Mouse (Mus musculus) thymus, adult 2 months (tissue): ENCODE results near the gene Cd209a.

Experiments
- CTCF ChIP-seq: fragments of 200-500 bp; IDR thresholded peaks from 2 replicates; pipeline ENCODE4 v1.5.1; 2012; ENCODE audit warnings: mild to moderate bottlenecking, control low read depth, low read length, moderate library complexity, borderline replicate concordance; ENCODE audit not compliant: control insufficient read depth, poor library complexity, insufficient read depth; ENCODE audit errors: extremely low read depth
- POLR2A ChIP-seq: fragments of 200-500 bp; IDR thresholded peaks from 2 replicates; pipeline ENCODE4 v1.6.1; 2012; ENCODE audit warnings: mild to moderate bottlenecking, low read length, control low read depth, moderate library complexity; ENCODE audit not compliant: control insufficient read depth, poor library complexity, insufficient read depth; ENCODE audit errors: extremely low read depth

- TF ChIP-seq CTCF (no peak), POLR2A (no peak)
Observed at GRCm38 (mm10) chr8:3736947-3737346, 11.8 kb downstream of the Cd209a start.
